Mouse (Mus musculus) MEL (cell line): Measurements from ENCODE around the gene Rps10. TPM values are rescaled to one million over a fixed set of nuclear protein-coding genes. Genes with fewer than 3 reads are reported as not detected.
A peak's percentile ranks its signal among the peaks of the same experiment; 100 is the strongest.

Experiments
- DNase-seq: peaks from one replicate; pipeline ENCODE4 v3.0.0; 2011; ENCODE audit warnings: low read depth, low spot score
- H3K27ac ChIP-seq: 2 replicates; pipeline ENCODE4 v1.5.1; 2012; ENCODE audit warnings: low read depth, mild to moderate bottlenecking, control low read depth, low read length, moderate library complexity; ENCODE audit not compliant: control insufficient read depth
- H3K27me3 ChIP-seq, 2 experiments: fragments of 150-350 bp in 1 of 2; sonication (generic) in 1 of 2; 2 replicates each; pipeline ENCODE4 v1.6.1; 2012; ENCODE audit warnings: low read length in 2 of 2, mild to moderate bottlenecking in 2 of 2, improper control_type of control experiment in 1 of 2, moderate library complexity in 1 of 2; ENCODE audit not compliant: insufficient read depth in 2 of 2, control insufficient read depth in 1 of 2
- H3K36me3 ChIP-seq, 2 experiments: 2 replicates each; pipeline ENCODE4 v1.6.1; 2012 to 2014; ENCODE audit warnings: low read length in 2 of 2, improper control_type of control experiment in 1 of 2, inconsistent platforms in 1 of 2, mild to moderate bottlenecking in 1 of 2; ENCODE audit not compliant: insufficient read depth in 2 of 2, control insufficient read depth in 1 of 2
- H3K4me1 ChIP-seq, 2 experiments: fragments of 150-350 bp in 1 of 2; sonication (generic) in 1 of 2; 2 replicates each; pipeline ENCODE4 v1.6.1; 2012; ENCODE audit warnings: low read length in 2 of 2, improper control_type of control experiment in 1 of 2, mild to moderate bottlenecking in 1 of 2; ENCODE audit not compliant: insufficient read depth in 2 of 2, control insufficient read depth in 1 of 2
- H3K4me3 ChIP-seq, 2 experiments: fragments of 150-350 bp in 1 of 2; sonication (generic) in 1 of 2; 2 replicates each; pipeline ENCODE4 v1.5.1; 2012; ENCODE audit warnings: low read depth in 2 of 2, low read length in 2 of 2, mild to moderate bottlenecking in 2 of 2, moderate library complexity in 2 of 2, control low read depth in 1 of 2, improper control_type of control experiment in 1 of 2; ENCODE audit not compliant: control insufficient read depth in 1 of 2, insufficient read depth in 1 of 2
- H3K79me2 ChIP-seq: 2 replicates; pipeline ENCODE4 v1.6.1; 2012; ENCODE audit warnings: mild to moderate bottlenecking, low read length, moderate library complexity; ENCODE audit not compliant: control insufficient read depth, poor library complexity, insufficient read depth
- H3K9ac ChIP-seq: 2 replicates; pipeline ENCODE4 v1.6.1; 2012; ENCODE audit warnings: low read depth, mild to moderate bottlenecking, control low read depth, low read length, moderate library complexity; ENCODE audit not compliant: control insufficient read depth, poor library complexity, severe bottlenecking
- H3K9me3 ChIP-seq: fragments of 150-350 bp; sonication (generic); replicated peaks from 2 replicates; pipeline ENCODE4 v1.6.1; 2012; ENCODE audit warnings: mild to moderate bottlenecking, low read length, improper control_type of control experiment, moderate library complexity; ENCODE audit not compliant: insufficient read depth
- E2F4 ChIP-seq: IDR thresholded peaks from 2 replicates; pipeline ENCODE4 v1.6.1; 2011; ENCODE audit warnings: low read depth, low read length, improper control_type of control experiment, borderline replicate concordance
- ELF1 ChIP-seq: IDR thresholded peaks from 2 replicates; pipeline ENCODE4 v1.6.1; 2014; ENCODE audit warnings: low read depth, mild to moderate bottlenecking, inconsistent platforms, low read length, improper control_type of control experiment, moderate library complexity
- MEF2A ChIP-seq: IDR thresholded peaks from 2 replicates; pipeline ENCODE4 v1.6.1; 2014; ENCODE audit warnings: low read depth, mild to moderate bottlenecking, inconsistent platforms, low read length, improper control_type of control experiment; ENCODE audit not compliant: poor library complexity, insufficient replicate concordance, severe bottlenecking; ENCODE audit errors: extremely low read depth
- MXI1 ChIP-seq: IDR thresholded peaks from 2 replicates; pipeline ENCODE4 v1.6.1; 2011; ENCODE audit warnings: mild to moderate bottlenecking, low read depth, low read length, improper control_type of control experiment
- MYB ChIP-seq: IDR thresholded peaks from 2 replicates; pipeline ENCODE4 v1.6.1; 2011; ENCODE audit warnings: mild to moderate bottlenecking, low read depth, low read length, improper control_type of control experiment
- MYC ChIP-seq: IDR thresholded peaks from 2 replicates; pipeline ENCODE4 v1.6.1; 2011; ENCODE audit warnings: low read depth, mild to moderate bottlenecking, low read length, improper control_type of control experiment, moderate library complexity
- POLR2AphosphoS2 ChIP-seq: IDR thresholded peaks from 2 replicates; pipeline ENCODE4 v1.6.1; 2011; ENCODE audit warnings: low read length, improper control_type of control experiment
- POLR2AphosphoS5 ChIP-seq: IDR thresholded peaks from 2 replicates; pipeline ENCODE4 v1.6.1; 2012; ENCODE audit warnings: low read depth, borderline replicate concordance, mild to moderate bottlenecking, inconsistent platforms, low read length, moderate library complexity, mixed read lengths
- RAD21 ChIP-seq: IDR thresholded peaks from 2 replicates; pipeline ENCODE4 v1.6.1; 2011; ENCODE audit warnings: mild to moderate bottlenecking, low read depth, low read length, improper control_type of control experiment
- RCOR1 ChIP-seq: IDR thresholded peaks from 2 replicates; pipeline ENCODE4 v1.6.1; 2012; ENCODE audit warnings: low read depth, mild to moderate bottlenecking, inconsistent platforms, low read length, improper control_type of control experiment
- TAL1 ChIP-seq: IDR thresholded peaks from 2 replicates; pipeline ENCODE4 v1.6.1; 2012; ENCODE audit warnings: mild to moderate bottlenecking, inconsistent platforms, low read length, moderate library complexity, mixed read lengths
- USF2 ChIP-seq, 2 experiments: IDR thresholded peaks; 2 replicates each; pipeline ENCODE4 v1.6.1; 2011 to 2012; ENCODE audit warnings: improper control_type of control experiment in 2 of 2, low read length in 2 of 2, borderline replicate concordance in 1 of 2, inconsistent platforms in 1 of 2, low read depth in 1 of 2, mild to moderate bottlenecking in 1 of 2; ENCODE audit not compliant: insufficient read depth in 1 of 2
- ZC3H11A ChIP-seq: IDR thresholded peaks from 2 replicates; pipeline ENCODE4 v1.6.1; 2012; ENCODE audit warnings: low read depth, mild to moderate bottlenecking, inconsistent platforms, low read length, improper control_type of control experiment
- ZKSCAN1 ChIP-seq: IDR thresholded peaks from 2 replicates; pipeline ENCODE4 v1.6.1; 2012; ENCODE audit warnings: low read depth, mild to moderate bottlenecking, inconsistent platforms, low read length, improper control_type of control experiment, moderate library complexity
- ZMIZ1 ChIP-seq: IDR thresholded peaks from 2 replicates; pipeline ENCODE4 v1.6.1; 2012; ENCODE audit warnings: low read depth, mild to moderate bottlenecking, inconsistent platforms, low read length, improper control_type of control experiment, moderate library complexity
- ZNF384 ChIP-seq: IDR thresholded peaks from 2 replicates; pipeline ENCODE4 v1.6.1; 2012; ENCODE audit warnings: low read depth, mild to moderate bottlenecking, inconsistent platforms, low read length, improper control_type of control experiment
- polyA plus RNA-seq, 2 experiments: library from polyadenylated mRNA; stranded (reverse) in 1 of 2; unstranded in 1 of 2; fragments of >175 nt in 1 of 2; fragments of >200 nt in 1 of 2; gene quantifications; 2 replicates each; pipeline versions ENCODE4 v1.2.1 to v1.2.4; 2012; ENCODE audit warnings: low replicate concordance in 2 of 2, low read depth in 1 of 2; ENCODE audit not compliant: insufficient read length in 2 of 2, insufficient read depth in 1 of 2, missing spikeins in 1 of 2
- total RNA-seq: library from RNA; depleted of rRNA; stranded (reverse); fragments of 300-350 nt; gene quantifications from 2 replicates; pipeline ENCODE4 v1.2.3, GENCODE M21; 2012

Rps10 gene
- total and polyA plus RNA-seq, 3 experiments = 3,057 to 3,899 (median 3,166) TPM

DNA sequence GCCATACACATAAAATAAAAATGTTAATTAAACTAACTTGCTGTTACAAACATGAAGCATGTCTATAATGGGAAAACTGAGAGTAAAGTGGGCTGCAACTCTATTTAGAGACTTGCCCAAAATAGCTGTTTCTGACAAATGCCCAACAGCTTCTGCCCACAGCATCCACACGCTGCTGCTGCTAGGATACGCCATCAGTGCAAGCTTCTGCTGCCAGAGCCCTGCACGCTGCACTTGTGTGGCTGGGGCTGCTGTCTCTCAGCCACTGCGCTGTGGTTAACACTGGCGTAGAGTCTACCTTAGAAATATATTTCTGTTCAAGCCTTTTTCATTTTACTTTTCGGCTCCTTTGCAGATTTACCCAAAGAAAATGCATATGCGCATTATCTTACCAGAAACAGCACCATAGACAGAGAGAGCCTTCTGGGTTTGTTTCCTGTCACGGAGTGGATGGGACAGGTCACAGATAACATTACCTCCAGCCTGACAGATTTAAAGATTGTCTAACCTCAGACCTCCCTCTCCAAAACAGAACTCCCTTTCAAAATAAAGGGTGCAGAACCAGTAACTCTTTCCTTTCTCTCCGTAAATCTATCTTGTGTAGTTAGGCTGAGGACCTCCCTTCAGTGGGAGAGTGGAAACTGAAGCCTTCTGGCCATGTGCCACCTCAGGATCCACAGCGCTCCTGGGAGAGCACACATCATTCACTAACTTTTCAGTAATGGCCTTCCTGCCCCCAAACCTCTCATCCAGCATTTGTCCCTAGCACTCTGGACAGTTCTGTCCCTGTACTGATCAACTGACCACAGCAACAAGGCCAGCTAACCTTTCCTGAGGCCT is 25.6 kb downstream of the Rps10 start (continued):
- TF ChIP-seq MEF2A = no peak
- TF ChIP-seq RCOR1 = peak; percentile 84
- TF ChIP-seq ZKSCAN1 = no peak
- no peak for TF ChIP-seq POLR2AphosphoS2
- no peak for TF ChIP-seq E2F4
- no peak for TF ChIP-seq POLR2AphosphoS5
- TF ChIP-seq MXI1 = peak; percentile 61; the same call in 1 of the 2 replicates
- no peak for TF ChIP-seq USF2 (IDR thresholded peaks at IDR 0.05; ENCODE audit: borderline replicate concordance in 1 of 2, insufficient read depth in 1 of 2, low read depth in 1 of 2, low read length in 2 of 2)
- no peak for TF ChIP-seq RAD21
- no peak for TF ChIP-seq ZMIZ1
- TF ChIP-seq MYC = no peak
- no peak for TF ChIP-seq ZNF384
- no peak for TF ChIP-seq ZC3H11A

- H3K79me2 ChIP-seq = peaks cover 78% of the 10 kb centered on the region
- no peaks in the 10 kb centered on the region for H3K27me3 ChIP-seq
- no peak overlapping the region for H3K27ac ChIP-seq
- H3K9me3 ChIP-seq = no peaks in the 10 kb centered on the region
- TF ChIP-seq MYB = no peak
- no peak for TF ChIP-seq MXI1
- TF ChIP-seq TAL1 = no peak
- TF ChIP-seq ELF1 = no peak
- no peak for TF ChIP-seq RAD21
- peaks cover 2 to 21% of the 10 kb centered on the region in 2 experiments for H3K36me3 ChIP-seq
- DNase-seq = no peak
- peaks cover 12 to 31% of the 10 kb centered on the region in 2 experiments for H3K4me1 ChIP-seq
- H3K4me3 ChIP-seq = no peak overlapping the region
- H3K9ac ChIP-seq = no peak overlapping the region
Observed at GRCm38 (mm10) chr17:27609576-27609975, 26.9 kb downstream of the Rps10 start.
